Mouse (Mus musculus) retina, adult 2 months (tissue): Measurements from ENCODE around the gene Spn.
A peak's percentile ranks its signal among the peaks of the same experiment; 100 is the strongest.
"Not testable (repeated sequence)": the region's sequence is repeated elsewhere in the genome, so short reads cannot be mapped to it uniquely, and the experiment has no call there.

Source experiments
- DNase-seq: peaks from one replicate; pipeline ENCODE4 v3.0.0-alpha.2; 2012; ENCODE audit warnings: low read depth, low spot score

Spn gene

GRCm38 (mm10) chr7:127105551-127105950 lies 32.1 kb downstream of the Spn start:
- DNase-seq = no peak

GRCm38 (mm10) chr7:127104560-127105332 lies 32.9 kb downstream of the Spn start:
- peak; percentile 70 for DNase-seq

GRCm38 (mm10) chr7:127103960-127104359 lies 33.7 kb downstream of the Spn start:
- DNase-seq = no peak

- no peak for DNase-seq
Measured at GRCm38 (mm10) chr7:127102148-127102547, 35.5 kb downstream of the Spn start.

GRCm38 (mm10) chr7:127101451-127102016 lies 36.1 kb downstream of the Spn start:
- no peak for DNase-seq

GRCm38 (mm10) chr7:127099528-127099927 lies 38.1 kb downstream of the Spn start:
- no peak for DNase-seq

GRCm38 (mm10) chr7:127098950-127099349 lies 38.7 kb downstream of the Spn start:
- no peak for DNase-seq

- DNase-seq = no peak
Measured at GRCm38 (mm10) chr7:127098521-127098920, 39.1 kb downstream of the Spn start.

GRCm38 (mm10) chr7:127096456-127096855 lies 41.2 kb downstream of the Spn start:
- DNase-seq = no peak

GRCm38 (mm10) chr7:127093914-127094313 lies 43.7 kb downstream of the Spn start:
- DNase-seq = no peak

GRCm38 (mm10) chr7:127091114-127091896 lies 46.3 kb downstream of the Spn start, which contains the start of gene AI467606:
Gene AI467606 (plus strand): TSS chr7:127091359.
- DNase-seq = no peak

GRCm38 (mm10) chr7:127090154-127091113 lies 47.2 kb downstream of the Spn start:
- DNase-seq = no peak

- peak; percentile 29 for DNase-seq
Measured at GRCm38 (mm10) chr7:127088901-127089845, 48.5 kb downstream of the Spn start.

- no peak for DNase-seq
Measured at GRCm38 (mm10) chr7:127088083-127088482, 49.5 kb downstream of the Spn start.

- DNase-seq = not testable (repeated sequence)
Measured at GRCm38 (mm10) chr7:127087278-127088010, 50.2 kb downstream of the Spn start, which contains the start of gene Zg16. Gene Zg16 (minus strand): TSS chr7:127087328.

GRCm38 (mm10) chr7:127085751-127086150 lies 51.9 kb downstream of the Spn start:
- DNase-seq = not testable (repeated sequence)

- no peak for DNase-seq
Measured at GRCm38 (mm10) chr7:127084794-127085193, 52.8 kb downstream of the Spn start.

GRCm38 (mm10) chr7:127083689-127084088 lies 53.9 kb downstream of the Spn start:
- no peak for DNase-seq

GRCm38 (mm10) chr7:127082995-127083394 lies 54.6 kb downstream of the Spn start:
- DNase-seq = no peak
